Mouse (Mus musculus) stomach, postnatal 0 days (tissue): ENCODE measurements around the gene Atad1.

Experiments used
- CTCF ChIP-seq: IDR thresholded peaks from 2 replicates; pipeline ENCODE4 v1.5.1; 2016; ENCODE audit warnings: antibody characterized with exemption, low read depth, mild to moderate bottlenecking, moderate library complexity
- EP300 ChIP-seq: optimal IDR thresholded peaks from 2 replicates; pipeline ENCODE3; 2016; ENCODE audit warnings: antibody characterized with exemption

GRCm38 (mm10) chr19:32712588-32713042 is 27.0 kb downstream of the Atad1 start:
- TF ChIP-seq CTCF (peak; percentile 58), EP300 (no peak)
